Mouse (Mus musculus) heart, embryonic 12.5 days (tissue): ENCODE measurements around the gene Ndufa10. TPM values are rescaled to one million over a fixed set of nuclear protein-coding genes. Genes with fewer than 3 reads are reported as not detected.
"Not testable (repeated sequence)": the region's sequence is repeated elsewhere in the genome, so short reads cannot be mapped to it uniquely, and the experiment has no call there.

Experiments
- ATAC-seq: fragments of 200-750 bp; cut with Nextera tagmentation; 2 replicates; pipeline ENCODE4 v1.8.0; 2017; ENCODE audit warnings: moderate TSS enrichment, moderate library complexity; ENCODE audit not compliant: insufficient number of reproducible peaks, low FRiP score
- H3K27ac ChIP-seq: fragments of 300-500 bp; sonication (generic); 2 replicates; pipeline ENCODE4 v1.5.1; 2016; ENCODE audit warnings: mild to moderate bottlenecking, moderate library complexity; ENCODE audit not compliant: poor library complexity, severe bottlenecking
- H3K27me3 ChIP-seq: fragments of 300-500 bp; sonication (generic); replicated peaks from 2 replicates; pipeline ENCODE4 v1.6.1; 2016; ENCODE audit warnings: mild to moderate bottlenecking, moderate library complexity
- H3K36me3 ChIP-seq: fragments of 300-500 bp; sonication (generic); 2 replicates; pipeline ENCODE4 v1.6.1; 2016; ENCODE audit warnings: mild to moderate bottlenecking, moderate library complexity
- H3K4me1 ChIP-seq: fragments of 300-500 bp; sonication (generic); replicated peaks from 2 replicates; pipeline ENCODE4 v1.6.1; 2016; ENCODE audit warnings: mild to moderate bottlenecking
- H3K4me2 ChIP-seq: fragments of 300-500 bp; sonication (generic); 2 replicates; pipeline ENCODE4 v1.6.1; 2016; ENCODE audit warnings: mild to moderate bottlenecking, moderate library complexity
- H3K4me3 ChIP-seq: fragments of 300-500 bp; sonication (generic); 2 replicates; pipeline ENCODE4 v1.5.1; 2016; ENCODE audit warnings: mild to moderate bottlenecking
- H3K9ac ChIP-seq: fragments of 300-500 bp; sonication (generic); 2 replicates; pipeline ENCODE4 v1.6.1; 2016; ENCODE audit warnings: mild to moderate bottlenecking, moderate library complexity
- H3K9me3 ChIP-seq: fragments of 300-500 bp; sonication (generic); replicated peaks from 2 replicates; pipeline ENCODE4 v1.6.1; 2016; ENCODE audit warnings: mild to moderate bottlenecking, moderate library complexity
- WGBS: fragments of 180-500 bp; shearing (Covaris S2); methylation state at CpG from one replicate; pipeline ENCODE4 v1.1.7; 2016; 5-methylcytosine and 5-hydroxymethylcytosine counted together
- polyA plus RNA-seq: library from polyadenylated mRNA; unstranded; fragments of >200 nt; fragmentation: Nextera tagmentation; extraction: Ambion mirVana; gene quantifications from 2 replicates; pipeline ENCODE4 v1.2.1, GENCODE M21; 2016

The Ndufa10 gene
- polyA plus RNA-seq: 406 and 431 TPM in 2 replicates

GRCm38 (mm10) chr1:92473165-92474041, at the start of gene Ndufa10:
Gene Ndufa10 (minus strand): TSS chr1:92473860.
- Histone ChIP-seq H3K4me3 (peak within 1 kb of the TSS; percentile 98), H3K36me3 (peaks cover 33% of the 10 kb centered on the region), H3K27ac (peak within 1 kb of the TSS; percentile 50), H3K9me3 (no peaks in the 10 kb centered on the region), H3K9ac (peak within 1 kb of the TSS; percentile 94), H3K4me2 (peak within 1 kb of the TSS; percentile 94), H3K4me1 (peaks cover 15% of the 10 kb centered on the region), H3K27me3 (0 out of 2 replicates have a peak, but pooled peaks cover 4% of the 10 kb centered on the region)
- ATAC-seq: peak; percentile 93
- WGBS: under 1% methylated on average over 67 of the region's 67 CpGs

GRCm38 (mm10) chr1:92521376-92521775, 47.7 kb upstream of the Ndufa10 start:
- H3K4me3 ChIP-seq: no peak overlapping the region
- H3K27ac ChIP-seq: no peak overlapping the region
- H3K36me3 ChIP-seq: no peaks in the 10 kb centered on the region
- peaks cover 28% of the 10 kb centered on the region for H3K27me3 ChIP-seq
- no peak for ATAC-seq
- 18% methylated on average over 10 of the region's 10 CpGs for WGBS
- H3K9me3 ChIP-seq: no peaks in the 10 kb centered on the region
- no peak overlapping the region for H3K4me2 ChIP-seq
- H3K9ac ChIP-seq: no peak overlapping the region
- no peaks in the 10 kb centered on the region for H3K4me1 ChIP-seq

GRCm38 (mm10) chr1:92519046-92519445, 45.4 kb upstream of the Ndufa10 start:
- Histone ChIP-seq H3K27me3 (peaks cover 34% of the 10 kb centered on the region), H3K9ac (no peak overlapping the region), H3K4me2 (no peak overlapping the region), H3K36me3 (no peaks in the 10 kb centered on the region), H3K4me3 (no peak overlapping the region), H3K27ac (no peak overlapping the region), H3K4me1 (no peaks in the 10 kb centered on the region), H3K9me3 (no peaks in the 10 kb centered on the region)
- 70% methylated on average over 6 of the region's 6 CpGs for WGBS
- no peak for ATAC-seq

GRCm38 (mm10) chr1:92518561-92518960, 44.9 kb upstream of the Ndufa10 start, which contains the start of gene Olfr1414:
Gene Olfr1414 (minus strand): TSS chr1:92518661.
- Histone ChIP-seq H3K4me2 (no peak within 1 kb of the TSS), H3K4me3 (no peak within 1 kb of the TSS), H3K9me3 (no peaks in the 10 kb centered on the region), H3K9ac (no peak within 1 kb of the TSS), H3K4me1 (no peaks in the 10 kb centered on the region), H3K27me3 (peaks cover 37% of the 10 kb centered on the region), H3K36me3 (no peaks in the 10 kb centered on the region), H3K27ac (no peak within 1 kb of the TSS)
- no peak for ATAC-seq
- 77% methylated on average over 3 of the region's 3 CpGs for WGBS

GRCm38 (mm10) chr1:92515390-92515789, 41.7 kb upstream of the Ndufa10 start:
- no peak for ATAC-seq
- no peak overlapping the region for H3K9ac ChIP-seq
- 74% methylated on average over 11 of the region's 11 CpGs for WGBS
- H3K36me3 ChIP-seq: no peaks in the 10 kb centered on the region
- no peaks in the 10 kb centered on the region for H3K4me1 ChIP-seq
- H3K27ac ChIP-seq: no peak overlapping the region
- H3K4me3 ChIP-seq: no peak overlapping the region
- no peak overlapping the region for H3K4me2 ChIP-seq
- H3K27me3 ChIP-seq: peaks cover 25% of the 10 kb centered on the region
- no peaks in the 10 kb centered on the region for H3K9me3 ChIP-seq

GRCm38 (mm10) chr1:92511646-92512045, 38.0 kb upstream of the Ndufa10 start:
- not testable (repeated sequence) for H3K4me3 ChIP-seq, H3K36me3 ChIP-seq, H3K4me2 ChIP-seq, H3K9me3 ChIP-seq, H3K27ac ChIP-seq, ATAC-seq, H3K9ac ChIP-seq, H3K4me1 ChIP-seq
- peaks cover 17% of the 10 kb centered on the region for H3K27me3 ChIP-seq
- WGBS: 71% methylated on average over 5 of the region's 5 CpGs

- no peaks in the 10 kb centered on the region for H3K36me3 ChIP-seq
- no peak within 1 kb of the TSS for H3K9ac ChIP-seq
- 0 out of 2 replicates have a peak, but pooled peaks cover 2% of the 10 kb centered on the region for H3K9me3 ChIP-seq
- WGBS: 86% methylated on average over 2 of the region's 2 CpGs
- H3K4me1 ChIP-seq: no peaks in the 10 kb centered on the region
- no peak within 1 kb of the TSS for H3K4me3 ChIP-seq
- no peak for ATAC-seq
- no peak within 1 kb of the TSS for H3K4me2 ChIP-seq
- H3K27me3 ChIP-seq: no peaks in the 10 kb centered on the region
- no peak within 1 kb of the TSS for H3K27ac ChIP-seq
Observed at GRCm38 (mm10) chr1:92496001-92496400, 22.3 kb upstream of the Ndufa10 start, which contains the start of gene Olfr1415. Gene Olfr1415 (minus strand): TSS chr1:92496101.

GRCm38 (mm10) chr1:92485013-92485412, 11.4 kb upstream of the Ndufa10 start, which contains the start of gene Olfr1416:
Gene Olfr1416 (minus strand): TSS chr1:92485113.
- Histone ChIP-seq H3K27ac (no peak within 1 kb of the TSS), H3K4me1 (no peaks in the 10 kb centered on the region), H3K4me3 (no peak within 1 kb of the TSS), H3K4me2 (no peak within 1 kb of the TSS), H3K36me3 (no peaks in the 10 kb centered on the region), H3K9ac (no peak within 1 kb of the TSS), H3K9me3 (peaks cover 10% of the 10 kb centered on the region), H3K27me3 (peaks cover 6% of the 10 kb centered on the region; the same call in 1 of the 2 replicates)
- ATAC-seq: no peak

GRCm38 (mm10) chr1:92474066-92474578, 462 bp upstream of the Ndufa10 start:
- peak overlapping the region; percentile 94 for H3K4me2 ChIP-seq
- peak; percentile 52 for ATAC-seq
- H3K36me3 ChIP-seq: peaks cover 26% of the 10 kb centered on the region
- no peaks in the 10 kb centered on the region for H3K9me3 ChIP-seq
- WGBS: 2% methylated on average over 10 of the region's 10 CpGs
- 0 out of 2 replicates have a peak overlapping the region, but pooled peaks have one; percentile 37 for H3K27ac ChIP-seq
- H3K4me3 ChIP-seq: peak overlapping the region; percentile 98
- peaks cover 15% of the 10 kb centered on the region for H3K4me1 ChIP-seq
- H3K9ac ChIP-seq: peak overlapping the region; percentile 94
- H3K27me3 ChIP-seq: 0 out of 2 replicates have a peak, but pooled peaks cover 4% of the 10 kb centered on the region

GRCm38 (mm10) chr1:92468891-92469290, 4.8 kb downstream of the Ndufa10 start:
- 84% methylated on average over 4 of the region's 4 CpGs for WGBS
- H3K4me2 ChIP-seq: no peak overlapping the region
- no peak overlapping the region for H3K4me3 ChIP-seq
- peaks cover 77% of the 10 kb centered on the region for H3K36me3 ChIP-seq
- peaks cover 11% of the 10 kb centered on the region for H3K4me1 ChIP-seq
- no peaks in the 10 kb centered on the region for H3K9me3 ChIP-seq
- ATAC-seq: no peak
- H3K9ac ChIP-seq: no peak overlapping the region
- H3K27me3 ChIP-seq: no peaks in the 10 kb centered on the region
- H3K27ac ChIP-seq: no peak overlapping the region

GRCm38 (mm10) chr1:92458416-92458815, 15.2 kb downstream of the Ndufa10 start:
- ATAC-seq: no peak
- 92% methylated on average over 6 of the region's 6 CpGs for WGBS

More at GRCm38 (mm10) chr1:92458416-92458815, 15.2 kb downstream of the Ndufa10 start:
- Histone ChIP-seq H3K4me3 (no peak overlapping the region), H3K4me2 (no peak overlapping the region), H3K4me1 (no peaks in the 10 kb centered on the region), H3K27ac (no peak overlapping the region), H3K9me3 (no peaks in the 10 kb centered on the region), H3K36me3 (peaks cover 81% of the 10 kb centered on the region), H3K9ac (no peak overlapping the region), H3K27me3 (no peaks in the 10 kb centered on the region)
